Comparison of ENCODE assay signal across 20 mouse cellular contexts in genomic region chr8:95809116-95809515, GRCm38 (mm10).
"Had no signal": no experiment of that assay in that cellular context is flagged by ENCODE, and none has a peak within 500 bp of the region (broad histone marks: within the 10 kb centered on the region; RNA-seq: fewer than 3 reads in every experiment).

No protein-coding gene starts in this region.

- DNase-seq: kidney, postnatal 25 days; liver, postnatal 0 days; lung, embryonic 14.5 days; right cerebral cortex, adult 18-20 months; right cerebral cortex, postnatal 14 days; right cerebral cortex, postnatal 4 days; thymus, adult 18-20 months; thymus, postnatal 36 days had no signal

- H3K36me3 ChIP-seq: midbrain, embryonic 15.5 days; neural tube, embryonic 12.5 days; neural tube, embryonic 15.5 days had no signal

- ATAC-seq: liver, postnatal 0 days; lung, postnatal 0 days; midbrain, embryonic 15.5 days had no signal

- H3K27ac ChIP-seq: kidney, postnatal 0 days; layer of hippocampus, adult 2 months; limb, embryonic 10.5 days; limb, embryonic 13.5 days; liver, embryonic 14.5 days; macrophage; midbrain, embryonic 12.5 days; midbrain, embryonic 15.5 days; neural tube, embryonic 12.5 days; neural tube, embryonic 15.5 days; stomach, postnatal 0 days had no signal

- H3K9me3 ChIP-seq: limb, embryonic 10.5 days; limb, embryonic 13.5 days; midbrain, embryonic 12.5 days; midbrain, embryonic 15.5 days; neural tube, embryonic 12.5 days; neural tube, embryonic 15.5 days had no signal

- H3K9ac ChIP-seq: limb, embryonic 13.5 days; liver, embryonic 14.5 days; liver, postnatal 0 days; lung, embryonic 14.5 days; midbrain, embryonic 12.5 days; midbrain, embryonic 15.5 days; neural tube, embryonic 12.5 days; neural tube, embryonic 15.5 days had no signal

- H3K4me2 ChIP-seq: lung, embryonic 14.5 days; midbrain, embryonic 12.5 days; midbrain, embryonic 15.5 days; neural tube, embryonic 12.5 days; neural tube, embryonic 15.5 days had no signal

- H3K27me3 ChIP-seq: limb, embryonic 13.5 days; midbrain, embryonic 12.5 days; midbrain, embryonic 15.5 days; neural tube, embryonic 12.5 days; neural tube, embryonic 15.5 days had no signal

- H3K4me3 ChIP-seq: layer of hippocampus, adult 2 months; limb, embryonic 10.5 days; limb, embryonic 13.5 days; midbrain, embryonic 12.5 days; midbrain, embryonic 15.5 days; neural tube, embryonic 12.5 days; neural tube, embryonic 15.5 days had no signal
